Mouse (Mus musculus) retina, adult 2 months (tissue): ENCODE measurements at regions not wholly inside any gene's neighbourhood (a gene's known extent, or its start where the extent isn't known, plus 50 kb on each side); places are given as distances from the start of the nearest gene placed in this dataset.

Experiments used
- DNase-seq: peaks from one replicate; pipeline ENCODE4 v3.0.0-alpha.2; 2012; ENCODE audit warnings: low read depth, low spot score

- no peak for DNase-seq
These were observed 54.1 kb upstream of the 1700012A03Rik start for GRCm38 (mm10) chr6:31995977-31996376.

GRCm38 (mm10) chr6:31995249-31995648 lies 54.8 kb upstream of the 1700012A03Rik start:
- DNase-seq: no peak

- peak; percentile 23 for DNase-seq
These were observed 64.3 kb upstream of the 1700012A03Rik start for GRCm38 (mm10) chr6:31985698-31986097.

GRCm38 (mm10) chr6:31976705-31977104 lies 73.3 kb upstream of the 1700012A03Rik start:
- DNase-seq: no peak

GRCm38 (mm10) chr6:31948063-31948481 lies 102.0 kb upstream of the 1700012A03Rik start:
- no peak for DNase-seq

GRCm38 (mm10) chr6:31946572-31946971 lies 103.5 kb upstream of the 1700012A03Rik start:
- DNase-seq: no peak

GRCm38 (mm10) chr6:31945347-31945746 lies 104.7 kb upstream of the 1700012A03Rik start:
- DNase-seq: no peak

- DNase-seq: no peak
These were observed 105.5 kb upstream of the 1700012A03Rik start for GRCm38 (mm10) chr6:31944546-31944945.

GRCm38 (mm10) chr6:31942696-31943095 lies 107.3 kb upstream of the 1700012A03Rik start:
- DNase-seq: no peak

GRCm38 (mm10) chr6:31938216-31938814 lies 111.7 kb upstream of the 1700012A03Rik start:
- peak; percentile 43 for DNase-seq

- no peak for DNase-seq
These were observed 112.9 kb upstream of the 1700012A03Rik start for GRCm38 (mm10) chr6:31937146-31937545.

- no peak for DNase-seq
These were observed 115.2 kb upstream of the 1700012A03Rik start for GRCm38 (mm10) chr6:31934826-31935225.

- DNase-seq: no peak
These were observed 116.1 kb upstream of the 1700012A03Rik start for GRCm38 (mm10) chr6:31933956-31934355.

GRCm38 (mm10) chr6:31933364-31933763 lies 116.7 kb upstream of the 1700012A03Rik start:
- DNase-seq: no peak

- no peak for DNase-seq
These were observed 118.9 kb upstream of the 1700012A03Rik start for GRCm38 (mm10) chr6:31931116-31931515.

GRCm38 (mm10) chr6:31929165-31929564 lies 120.9 kb upstream of the 1700012A03Rik start:
- DNase-seq: no peak

- DNase-seq: no peak
These were observed 122.9 kb upstream of the 1700012A03Rik start for GRCm38 (mm10) chr6:31927181-31927580.

- no peak for DNase-seq
These were observed 125.4 kb upstream of the 1700012A03Rik start for GRCm38 (mm10) chr6:31924669-31925046.

GRCm38 (mm10) chr6:31923951-31924668 lies 125.9 kb upstream of the 1700012A03Rik start:
- no peak for DNase-seq

GRCm38 (mm10) chr6:31921561-31922152 lies 128.4 kb upstream of the 1700012A03Rik start:
- no peak for DNase-seq

GRCm38 (mm10) chr6:31917411-31918131 lies 132.5 kb upstream of the 1700012A03Rik start:
- DNase-seq: no peak

GRCm38 (mm10) chr6:31901791-31902190 lies 148.3 kb upstream of the 1700012A03Rik start:
- DNase-seq: no peak
